Mouse (Mus musculus) layer of hippocampus, postnatal 25 days (tissue): ENCODE data around the gene Olfr774. TPM values are rescaled to one million over a fixed set of nuclear protein-coding genes. Genes with fewer than 3 reads are reported as not detected.
"Not testable (repeated sequence)": the region's sequence is repeated elsewhere in the genome, so short reads cannot be mapped to it uniquely, and the experiment has no call there.

Experiments
- DNase-seq, 2 experiments: peaks; one replicate each; pipeline ENCODE4 v3.0.0; 2022; ENCODE audit warnings: mixed read lengths in 2 of 2, low spot score in 1 of 2; ENCODE audit errors: extremely low spot score in 1 of 2
- total RNA-seq, 2 experiments: library from RNA; stranded (reverse); gene quantifications; 2 replicates each; pipeline ENCODE4 v1.2.3; 2021

Gene Olfr774
- not detected for total RNA-seq

GRCm38 (mm10) chr10:129235904-129236303 is at the start of gene Olfr774:
Gene Olfr774 (plus strand): TSS chr10:129236204.
- no peak for DNase-seq

- DNase-seq = not testable (repeated sequence)
Measured at GRCm38 (mm10) chr10:129187319-129187718, 48.7 kb upstream of the Olfr774 start, which contains the start of gene Olfr773. Gene Olfr773 (minus strand): TSS chr10:129187419.

GRCm38 (mm10) chr10:129230737-129231136 is 5.3 kb upstream of the Olfr774 start:
- no peak for DNase-seq

GRCm38 (mm10) chr10:129248112-129248511 is 12.1 kb downstream of the Olfr774 start, which contains the start of gene Olfr775:
Gene Olfr775 (plus strand): TSS chr10:129248412.
- no peak for DNase-seq

GRCm38 (mm10) chr10:129258827-129259226 is 22.8 kb downstream of the Olfr774 start, which contains the start of gene Olfr776:
Gene Olfr776 (plus strand): TSS chr10:129259127.
- no peak for DNase-seq

- no peak for DNase-seq
Measured at GRCm38 (mm10) chr10:129271081-129271535, 35.1 kb downstream of the Olfr774 start, which contains the start of gene Olfr777. Gene Olfr777 (minus strand): TSS chr10:129271485.

Other genes with a start within 250 kb of the Olfr774 start
- gene Olfr9, start 246.8 kb upstream of the Olfr774 start, total RNA-seq = not detected
- gene Olfr763, start 225.4 kb upstream of the Olfr774 start, total RNA-seq = not detected
- gene Olfr764-ps1, start 196.3 kb upstream of the Olfr774 start, total RNA-seq = not detected
- gene Olfr765, start 186.2 kb upstream of the Olfr774 start, total RNA-seq = not detected
- not detected for gene Olfr766-ps1, start 167.2 kb upstream of the Olfr774 start, total RNA-seq
- gene Olfr767, start 153.3 kb upstream of the Olfr774 start, total RNA-seq = not detected
- gene Olfr768, start 136.8 kb upstream of the Olfr774 start, total RNA-seq = not detected
- gene Olfr769, start 118.3 kb upstream of the Olfr774 start, total RNA-seq = not detected
- gene Olfr770, start 97.2 kb upstream of the Olfr774 start, total RNA-seq = not detected
- not detected for gene Olfr771, start 71.5 kb upstream of the Olfr774 start, total RNA-seq
- gene Olfr772, start 58.3 kb upstream of the Olfr774 start, total RNA-seq = not detected
- not detected for gene Olfr773, start 48.8 kb upstream of the Olfr774 start, total RNA-seq
- gene Olfr775, start 12.2 kb downstream of the Olfr774 start, total RNA-seq = not detected
- not detected for gene Olfr776, start 22.9 kb downstream of the Olfr774 start, total RNA-seq
- not detected for gene Olfr777, start 35.3 kb downstream of the Olfr774 start, total RNA-seq
- not detected for gene Olfr780, start 81.9 kb downstream of the Olfr774 start, total RNA-seq
- gene Olfr781, start 92.7 kb downstream of the Olfr774 start, total RNA-seq = not detected
- gene Olfr782, start 112.6 kb downstream of the Olfr774 start, total RNA-seq = not detected
- under 1 TPM in 1 of 2 experiments, not detected in 1; 0.31 TPM for gene Olfr784, start 147.9 kb downstream of the Olfr774 start, total RNA-seq
- not detected for gene Olfr785, start 169.2 kb downstream of the Olfr774 start, total RNA-seq
- gene Olfr786, start 191.1 kb downstream of the Olfr774 start, total RNA-seq = not detected
- gene Olfr787, start 225.7 kb downstream of the Olfr774 start, total RNA-seq = not detected
- gene Olfr788, start 234.8 kb downstream of the Olfr774 start, total RNA-seq = not detected
- not detected for gene Olfr789, start 248.5 kb downstream of the Olfr774 start, total RNA-seq